Mouse (Mus musculus): ENCODE data around the gene Naa15.
A peak's percentile ranks its signal among the peaks of the same experiment; 100 is the strongest.
"Not testable (repeated sequence)": the region's sequence is repeated elsewhere in the genome, so short reads cannot be mapped to it uniquely, and the experiment has no call there.

Gene Naa15

DNA sequence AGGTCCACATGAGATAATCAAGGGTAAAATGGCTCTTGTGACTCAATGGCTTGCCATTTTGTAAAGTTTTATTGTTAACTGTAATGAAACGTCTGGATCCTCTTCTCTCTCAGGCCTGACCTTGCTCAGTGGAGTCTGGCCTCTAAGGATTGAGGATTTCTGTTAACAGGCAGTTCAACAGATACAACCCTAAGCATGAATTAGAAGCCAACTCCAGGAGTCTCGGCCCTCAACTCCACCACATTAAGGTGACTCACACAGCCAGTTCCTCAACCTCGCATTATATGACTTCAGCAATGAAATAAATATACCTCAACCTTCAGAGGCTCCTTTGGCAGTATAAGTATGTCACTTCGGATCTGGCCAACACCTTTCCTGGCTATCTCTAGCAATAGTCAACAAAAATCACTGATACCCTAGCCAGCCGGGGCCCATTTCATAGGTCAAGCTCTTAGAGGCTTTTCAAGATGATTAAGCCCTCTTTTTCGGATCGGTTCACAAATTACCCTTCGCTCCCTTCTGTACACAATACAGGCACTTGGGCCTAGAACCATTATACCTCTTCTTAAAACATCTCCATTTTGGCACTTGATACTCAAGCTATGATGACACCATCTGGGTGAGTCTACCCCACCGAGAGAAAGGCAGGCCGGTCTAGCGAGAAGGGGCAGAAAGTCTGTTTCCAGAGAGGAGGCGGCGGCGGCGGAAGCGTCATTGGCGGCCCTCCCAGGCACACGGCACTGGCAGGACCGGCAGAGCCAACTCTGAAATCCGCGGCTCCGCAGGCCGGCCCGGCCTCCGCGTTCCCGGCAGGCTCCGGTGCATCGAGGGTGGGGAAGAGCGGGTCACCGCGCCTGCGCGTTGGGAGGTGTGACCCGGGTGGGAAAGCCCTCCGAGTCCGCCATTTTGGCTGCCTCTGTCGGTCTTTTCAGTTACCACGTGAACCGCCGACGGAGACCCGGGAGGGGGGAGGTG, at the start of gene Naa15:
Gene Naa15, plus strand, starts transcription at position 51 of the 975 bp plus-strand sequence.
- peak; percentile 97 to 98 for DNase-seq

DNA sequence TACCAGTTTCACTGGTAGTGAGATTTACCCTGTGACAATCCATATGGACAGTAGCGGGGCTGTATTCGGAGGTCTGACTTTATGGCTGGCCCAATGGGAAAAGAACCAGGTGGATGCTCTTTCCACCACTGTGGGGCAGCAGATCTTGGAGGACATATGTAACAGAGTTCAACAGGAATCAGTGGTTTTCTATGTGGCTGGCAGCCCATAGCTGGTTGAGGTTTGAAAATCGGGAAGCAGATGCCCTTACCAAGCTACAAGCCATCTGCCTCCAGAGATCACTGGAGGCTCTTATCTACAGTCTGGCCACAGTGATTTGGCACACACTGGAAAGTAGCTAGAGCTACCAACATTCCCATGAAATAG, 49.4 kb upstream of the Naa15 start:
- DNase-seq, result no peak

DNA sequence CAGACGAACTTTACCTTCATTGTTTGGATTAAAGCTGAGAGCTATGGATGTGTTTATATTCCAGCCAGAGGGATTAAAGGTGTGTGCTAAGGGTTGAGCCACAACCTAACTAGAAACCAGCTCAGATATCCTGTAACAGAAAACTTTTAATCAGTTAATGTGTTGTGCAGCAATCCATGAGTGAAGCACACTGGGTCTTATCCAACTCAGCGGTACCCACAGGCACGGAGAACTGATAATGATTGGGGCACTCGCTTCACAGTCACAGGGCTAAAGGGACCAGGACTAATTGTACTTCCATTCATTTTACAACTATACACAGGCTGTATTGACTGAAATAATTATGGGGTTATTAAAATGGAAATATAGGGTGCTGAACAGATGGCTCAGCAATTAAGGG, 48.0 kb upstream of the Naa15 start:
- no peak for DNase-seq

DNA sequence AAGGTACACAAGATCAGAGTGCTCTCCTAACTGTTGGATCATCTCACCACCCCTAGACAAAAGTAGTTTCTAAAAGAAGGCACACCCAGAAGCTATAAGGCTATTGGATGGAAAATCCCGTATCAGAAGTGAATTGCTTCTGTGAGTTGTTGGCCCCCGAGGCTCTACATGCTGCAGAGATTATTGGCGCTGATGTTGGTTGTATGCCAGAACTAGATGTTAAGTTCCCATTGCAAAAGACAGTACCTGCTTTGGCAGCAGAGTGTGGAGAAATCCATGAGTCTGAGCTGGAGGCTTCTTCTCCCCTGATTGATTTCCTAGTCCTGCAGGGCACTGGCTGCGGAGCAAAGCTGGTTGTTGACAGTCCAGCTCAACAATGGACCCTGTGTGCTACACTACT, 46.9 kb upstream of the Naa15 start:
- no peak for DNase-seq

DNA sequence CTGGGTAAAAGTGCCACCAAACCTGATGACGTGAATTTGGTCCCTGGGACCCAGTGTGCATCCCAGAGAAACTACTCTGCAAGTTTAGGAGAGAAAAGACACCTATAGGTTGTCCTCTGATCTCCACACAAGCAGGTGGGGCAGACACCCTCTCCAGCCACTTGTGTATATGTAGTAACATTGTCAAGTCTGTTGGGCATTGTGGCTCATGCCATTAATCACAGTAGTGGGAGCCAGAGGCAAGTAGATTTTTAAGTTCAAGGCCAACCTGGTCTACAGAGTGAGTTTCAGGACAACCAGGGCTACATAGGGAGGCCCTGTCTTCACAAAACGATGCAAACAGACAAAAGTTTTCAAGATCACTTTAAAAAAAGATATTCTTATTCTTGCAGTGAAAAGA, 43.1 kb upstream of the Naa15 start:
- no peak for DNase-seq

DNA sequence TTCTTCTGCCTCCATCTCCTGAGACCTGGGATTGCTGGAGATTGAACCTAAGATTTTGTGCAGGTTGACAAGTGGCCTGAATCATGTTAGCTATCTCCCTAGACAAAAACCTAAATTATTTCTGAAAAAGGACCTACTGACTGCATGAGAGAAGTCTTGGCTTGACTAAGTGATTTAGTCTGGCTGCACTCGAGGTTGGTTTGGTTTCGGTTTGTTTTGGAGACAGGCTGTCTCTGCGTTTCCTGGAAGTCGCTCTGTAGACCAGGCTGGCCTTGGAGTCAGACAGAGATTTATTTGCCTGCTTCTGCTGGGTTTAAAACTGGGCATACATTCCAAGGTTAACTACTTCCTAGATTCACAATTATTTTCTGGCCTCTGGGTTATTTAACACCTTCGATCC, 42.1 kb upstream of the Naa15 start:
- no peak for DNase-seq

DNA sequence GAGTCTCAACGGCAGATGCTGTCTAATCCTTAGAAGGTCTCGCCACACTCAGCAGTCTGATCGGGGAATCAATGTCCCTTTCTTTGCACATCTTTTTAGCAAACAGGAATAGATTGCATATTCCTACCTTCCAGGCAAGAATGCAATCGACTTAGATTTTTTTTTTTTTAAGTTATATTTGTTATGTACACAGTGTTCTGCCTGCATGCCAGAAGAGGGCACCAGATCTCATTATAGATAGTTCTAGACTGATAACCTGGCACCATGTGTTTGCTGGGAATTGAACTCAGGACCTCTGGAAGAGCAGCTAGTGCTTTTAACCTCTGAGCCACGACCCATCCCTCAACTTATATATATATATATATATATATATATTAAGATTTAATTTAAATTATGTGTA, 41.4 kb upstream of the Naa15 start:
- DNase-seq, result no peak

DNA sequence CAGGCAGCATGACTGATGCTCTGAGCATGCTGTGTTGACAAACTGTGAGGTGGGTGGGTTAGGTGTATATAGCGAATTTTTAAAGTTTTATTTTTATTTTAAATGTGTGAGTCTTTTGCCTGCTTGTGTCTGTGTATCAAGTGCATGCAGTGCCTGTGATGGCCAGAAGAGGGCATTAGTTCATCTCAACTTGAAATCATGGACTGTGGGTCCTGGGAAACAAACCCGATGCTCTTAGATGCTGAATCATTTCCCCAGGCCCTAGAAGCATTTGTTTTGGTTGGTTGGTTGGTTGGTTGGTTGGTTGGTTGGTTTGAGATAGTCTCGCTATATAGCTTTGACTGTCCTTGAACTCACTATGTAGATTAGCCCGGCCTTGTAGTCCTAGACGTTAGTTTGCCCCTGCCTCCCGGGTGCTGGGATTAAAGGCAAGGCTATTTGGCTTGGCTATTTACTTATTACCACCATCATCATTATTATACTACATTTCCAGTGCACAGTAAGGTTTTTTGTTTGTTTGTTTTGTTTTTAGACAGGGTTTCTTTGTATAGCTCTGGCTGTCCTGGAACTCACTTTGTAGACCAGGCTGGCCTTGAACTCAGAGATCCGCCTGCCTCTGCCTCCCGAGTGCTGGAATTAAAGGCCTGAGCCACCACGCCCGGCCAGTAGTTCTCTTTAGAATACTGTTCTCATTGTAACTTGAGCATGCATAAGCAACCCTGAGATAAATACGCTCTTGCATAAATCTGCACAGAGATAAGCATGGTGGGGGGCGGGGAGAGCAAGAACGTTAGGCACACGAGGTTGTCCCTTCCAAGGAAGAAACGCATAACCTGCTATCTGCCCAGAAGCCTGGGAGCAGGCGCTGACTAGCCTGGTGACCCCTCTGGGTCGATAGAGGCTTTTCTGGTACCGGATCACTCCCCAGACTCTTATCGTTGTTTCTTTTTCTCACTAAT, 39.4 kb upstream of the Naa15 start:
- peak; percentile 73 to 81 for DNase-seq

DNA sequence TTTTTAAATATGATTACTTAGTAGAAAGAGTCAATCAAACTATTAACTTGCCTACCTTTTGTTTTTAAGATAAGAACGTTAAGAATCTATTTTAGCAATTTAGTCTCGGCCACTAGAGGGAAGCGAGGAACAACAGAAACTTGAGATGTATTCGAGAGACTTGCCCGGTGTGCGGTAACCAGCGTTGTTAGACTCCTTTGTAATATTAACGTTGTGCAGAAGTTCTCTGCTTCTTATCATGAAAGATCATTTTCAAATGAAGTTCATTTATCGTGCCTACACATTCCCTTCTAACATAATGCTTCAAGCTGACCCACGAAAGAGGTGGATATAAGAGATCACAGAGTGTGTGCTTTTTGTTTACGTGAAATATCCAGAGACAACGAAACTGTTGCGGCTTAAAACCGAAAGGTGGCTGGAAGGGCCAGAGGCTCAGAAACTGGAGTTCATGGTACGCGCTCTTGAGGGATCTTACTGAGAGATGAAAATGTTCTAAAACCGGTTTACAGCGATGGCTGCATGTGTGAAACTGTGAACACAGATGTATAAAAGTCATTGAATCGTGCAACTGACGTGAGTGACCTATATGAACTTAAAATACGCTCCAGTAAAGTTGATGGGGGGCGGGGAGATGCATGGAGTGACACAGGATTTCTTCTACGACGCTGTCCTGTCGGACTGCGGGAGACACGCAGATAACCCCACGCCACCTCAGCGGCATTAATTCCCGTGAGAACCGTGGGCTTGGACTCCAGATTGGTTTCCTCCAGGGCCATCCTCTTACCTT, 36.9 kb upstream of the Naa15 start:
- DNase-seq, result peak; percentile 38 to 54

DNA sequence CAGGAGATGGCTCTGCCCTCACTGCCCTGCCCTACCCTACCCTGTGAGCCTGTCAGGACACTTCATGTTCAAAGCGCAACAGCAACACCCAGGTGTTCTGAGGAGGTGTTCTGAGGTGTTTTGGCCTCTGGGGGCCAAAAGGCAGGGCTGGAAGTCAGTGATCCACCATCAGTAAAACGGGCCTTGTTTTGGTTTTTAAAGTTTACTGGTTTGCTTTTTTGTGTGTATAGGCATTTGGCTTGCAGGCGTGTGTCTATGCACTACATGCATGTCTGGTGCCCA, 36.3 kb upstream of the Naa15 start:
- no peak for DNase-seq

DNA sequence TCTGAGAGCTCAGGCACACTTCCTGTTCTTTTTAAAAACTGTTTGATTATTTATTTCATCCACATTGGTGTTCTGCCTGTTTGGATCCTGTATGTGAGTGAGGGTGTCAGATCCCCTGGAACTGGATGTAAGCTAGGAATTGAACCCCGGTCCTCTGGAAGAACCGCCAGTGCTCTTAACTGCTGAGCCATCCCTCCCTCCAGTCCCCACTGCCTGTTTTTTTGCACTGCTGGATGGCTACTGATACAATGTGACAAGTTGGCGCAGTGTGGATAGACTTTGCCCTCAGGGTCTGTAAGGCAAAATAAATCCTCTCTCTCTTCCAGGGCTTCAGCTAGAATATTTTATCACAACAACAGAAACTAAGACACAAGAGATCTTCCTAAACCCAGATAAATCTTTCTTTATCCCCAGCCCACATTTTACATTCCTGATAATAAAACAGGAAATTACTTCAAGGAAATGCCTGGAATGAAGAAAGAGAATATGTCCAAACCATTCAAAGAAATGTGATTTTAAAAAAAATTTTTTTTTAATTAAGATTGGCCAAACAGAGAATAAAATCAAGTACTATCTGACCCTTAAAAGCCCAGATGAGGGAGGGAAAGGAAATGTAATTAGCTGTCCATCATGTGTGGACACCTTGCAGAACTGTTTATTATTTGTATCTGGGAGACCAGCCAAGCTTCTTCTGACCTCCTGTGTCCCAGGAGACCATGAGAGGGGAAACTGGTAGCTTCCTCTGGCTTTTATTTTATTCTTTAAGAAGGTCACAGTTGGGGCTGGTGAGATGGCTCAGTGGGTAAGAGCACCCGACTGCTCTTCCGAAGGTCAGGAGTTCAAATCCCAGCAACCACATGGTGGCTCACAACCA, 34.9 kb upstream of the Naa15 start:
- DNase-seq, result no peak

DNA sequence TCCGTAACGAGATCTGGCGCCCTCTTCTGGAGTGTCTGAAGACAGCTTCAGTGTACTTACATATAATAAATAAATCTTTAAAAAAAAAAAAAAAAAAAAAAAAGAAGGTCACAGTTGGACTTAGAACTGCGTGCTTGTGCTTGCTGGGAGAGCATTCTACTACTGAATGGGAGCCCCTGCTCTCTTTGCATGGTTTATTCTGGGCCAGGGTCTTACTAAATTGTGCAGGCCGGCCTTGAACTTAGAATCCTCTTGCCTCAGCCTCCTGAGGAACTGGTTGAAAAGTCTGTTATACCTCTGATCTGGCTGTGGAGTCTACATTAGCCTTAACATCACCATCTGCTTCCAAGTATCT, 34.3 kb upstream of the Naa15 start:
- DNase-seq, result no peak

DNA sequence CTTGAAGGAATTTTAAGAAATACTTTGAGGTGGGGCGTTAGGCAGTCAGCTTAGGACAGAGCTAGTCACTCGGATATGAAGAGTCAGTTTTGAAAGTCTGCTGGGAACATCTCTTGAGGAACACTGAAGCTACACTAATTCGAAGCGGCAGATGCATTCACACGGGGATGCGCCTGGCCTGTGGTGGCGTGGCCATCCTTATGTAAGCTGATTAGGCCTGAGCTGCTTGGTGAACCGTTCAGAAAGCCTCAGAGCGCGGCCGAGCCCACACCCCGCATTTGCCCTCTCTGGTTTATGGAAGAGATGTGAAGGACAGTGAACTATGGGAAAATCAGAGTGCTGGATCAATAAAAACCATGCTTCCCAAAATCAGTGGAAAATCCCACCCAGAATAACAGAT, 31.5 kb upstream of the Naa15 start:
- DNase-seq, result peak; percentile 78 to 84

DNA sequence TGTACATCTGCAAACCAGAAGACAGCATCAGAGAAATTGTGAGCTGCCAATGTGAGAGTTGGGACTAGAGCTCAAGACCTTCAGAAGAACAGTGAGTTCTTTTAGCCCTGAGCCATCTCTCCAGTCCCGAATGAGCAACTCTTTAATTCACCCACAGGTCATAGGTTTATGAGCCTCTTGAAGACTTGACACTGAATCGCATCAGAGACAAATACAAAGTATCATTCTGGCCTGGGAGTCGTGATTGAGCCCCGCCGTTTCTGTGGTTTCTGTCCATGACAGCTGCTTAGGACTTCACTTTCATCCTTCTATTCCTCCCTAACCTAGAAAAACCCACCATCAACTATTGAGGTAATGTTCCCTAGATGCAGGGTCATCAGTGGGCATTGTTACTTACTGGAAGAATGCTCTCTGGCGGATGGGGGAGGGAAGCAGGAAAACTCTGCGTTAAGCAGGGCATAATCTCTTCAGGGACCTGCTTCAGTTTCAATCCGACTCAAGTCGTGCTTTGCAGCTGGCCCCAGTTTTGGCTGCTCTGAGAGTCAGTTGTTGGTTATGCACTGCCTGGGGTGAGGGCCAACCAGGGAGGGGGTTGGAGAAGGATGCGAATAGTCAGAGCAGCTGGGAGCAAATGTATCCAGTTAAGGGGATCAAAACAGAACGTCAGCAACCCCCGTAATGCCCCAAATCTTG, 28.4 kb upstream of the Naa15 start:
- peak; percentile 32 to 51 for DNase-seq

DNA sequence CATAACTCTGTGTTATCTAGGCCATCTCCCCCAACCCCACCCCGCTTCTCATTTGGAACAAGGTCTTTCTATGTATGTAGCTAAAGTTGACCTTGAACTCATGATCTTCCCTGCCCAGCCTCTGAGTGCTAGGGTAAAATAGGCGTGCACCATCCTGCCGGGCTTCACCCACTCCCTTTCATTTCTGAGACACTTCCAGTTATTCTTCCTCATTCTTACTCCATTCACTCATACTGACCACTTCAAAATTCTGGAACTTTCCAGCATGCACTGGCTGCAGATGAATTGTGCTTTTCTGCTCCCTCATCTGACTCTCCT, 27.9 kb upstream of the Naa15 start:
- DNase-seq, result no peak

DNA sequence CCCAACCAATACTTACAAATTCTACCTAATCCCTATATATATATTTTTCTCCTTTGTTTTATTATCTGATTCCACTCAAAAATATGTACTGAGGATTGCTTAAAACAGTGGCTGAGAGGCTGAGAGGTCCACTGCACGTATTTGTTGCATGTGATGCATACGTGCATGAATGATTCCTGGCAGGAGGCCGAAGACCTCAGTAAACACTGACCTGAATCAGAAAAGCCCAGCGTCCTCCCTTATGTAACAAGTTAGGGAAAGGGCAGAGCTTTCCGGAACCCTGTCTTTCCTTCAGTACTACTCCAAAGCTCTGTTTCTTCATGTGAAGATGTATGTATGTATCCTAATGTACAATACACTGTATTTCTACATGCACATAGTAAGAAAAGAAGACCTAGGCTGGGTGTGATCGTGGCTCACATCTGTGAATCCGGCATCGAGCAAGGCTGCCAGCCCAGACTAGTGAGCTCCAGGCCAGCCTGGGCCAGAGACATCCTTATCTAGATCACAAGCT, 27.0 kb upstream of the Naa15 start:
- DNase-seq, result peak; percentile 76 to 83

DNA sequence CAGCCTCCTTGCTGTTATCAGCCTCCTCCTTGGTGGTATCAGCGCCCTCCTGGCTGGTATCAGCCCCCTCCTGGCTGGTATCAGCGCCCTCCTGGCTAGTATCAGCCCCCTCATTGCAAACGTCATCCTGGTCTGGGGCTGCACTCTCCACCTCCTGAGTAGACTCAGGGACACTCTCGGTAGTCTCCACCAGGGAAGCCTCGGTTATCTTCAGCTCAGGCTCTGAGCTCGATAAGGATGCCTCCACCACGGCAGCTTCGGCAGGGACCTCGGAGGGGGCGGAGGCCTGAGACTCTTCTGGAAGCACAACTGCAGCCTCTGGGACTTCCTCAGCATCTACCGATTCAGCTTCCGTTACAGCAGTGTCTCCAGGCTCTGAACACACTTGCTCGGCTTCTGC, 26.0 kb upstream of the Naa15 start:
- DNase-seq, result no peak

DNA sequence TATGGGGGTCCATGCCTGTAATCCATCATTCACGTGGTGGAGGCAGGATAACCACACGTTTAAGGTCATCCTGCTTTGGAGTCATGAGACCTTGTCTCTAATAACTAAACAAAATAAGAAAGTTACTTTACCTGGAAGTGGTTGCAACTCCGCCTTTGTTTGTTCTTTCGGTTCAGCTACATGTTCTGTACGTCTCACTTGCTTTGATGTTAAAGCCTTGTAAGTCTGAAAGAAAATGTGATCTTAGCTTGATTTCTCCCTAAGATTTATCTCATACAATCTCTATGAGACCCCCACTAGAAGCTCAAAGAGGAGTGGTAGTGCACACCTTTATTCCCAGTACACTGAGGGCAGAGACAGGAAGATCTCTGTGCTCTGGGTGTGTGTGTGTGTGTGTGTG, 23.9 kb upstream of the Naa15 start:
- DNase-seq, result no peak

DNA sequence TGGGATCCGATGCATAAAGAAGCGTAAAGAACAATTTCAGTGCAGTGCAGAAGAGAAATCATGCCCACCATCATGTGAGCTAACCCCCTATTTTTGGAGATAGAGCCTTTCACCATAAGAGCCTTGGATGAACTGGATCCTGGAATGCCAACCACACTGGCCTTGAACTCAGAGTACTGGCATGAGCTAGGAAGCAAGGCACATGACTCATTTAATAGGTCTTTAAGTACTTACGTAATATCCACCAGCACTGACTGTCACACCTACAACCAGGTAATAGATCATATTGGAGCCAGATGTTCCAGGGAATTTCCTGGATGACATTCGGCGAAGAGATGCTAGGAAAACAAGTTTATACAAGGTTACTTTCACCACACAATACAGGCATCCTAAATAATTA, 23.4 kb upstream of the Naa15 start:
- DNase-seq, result no peak

DNA sequence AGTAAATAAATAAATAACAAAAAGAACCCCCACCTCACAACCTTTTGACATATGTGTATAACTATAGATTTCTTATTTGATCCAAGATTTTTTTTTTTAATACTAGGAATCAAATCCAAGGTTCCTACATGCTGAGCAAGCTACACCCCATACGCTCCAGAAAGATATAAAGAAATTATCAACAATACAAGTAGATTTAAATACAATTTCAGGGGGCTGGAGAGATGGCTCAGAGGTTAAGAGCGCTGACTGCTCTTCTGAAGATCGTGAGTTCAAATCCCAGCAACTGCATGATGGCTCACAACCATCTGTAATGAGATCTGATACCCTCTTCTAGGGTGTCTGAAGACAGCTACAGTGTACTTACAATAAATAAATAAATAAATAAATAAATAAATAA, 21.9 kb upstream of the Naa15 start:
- DNase-seq, result not testable (repeated sequence)

DNA sequence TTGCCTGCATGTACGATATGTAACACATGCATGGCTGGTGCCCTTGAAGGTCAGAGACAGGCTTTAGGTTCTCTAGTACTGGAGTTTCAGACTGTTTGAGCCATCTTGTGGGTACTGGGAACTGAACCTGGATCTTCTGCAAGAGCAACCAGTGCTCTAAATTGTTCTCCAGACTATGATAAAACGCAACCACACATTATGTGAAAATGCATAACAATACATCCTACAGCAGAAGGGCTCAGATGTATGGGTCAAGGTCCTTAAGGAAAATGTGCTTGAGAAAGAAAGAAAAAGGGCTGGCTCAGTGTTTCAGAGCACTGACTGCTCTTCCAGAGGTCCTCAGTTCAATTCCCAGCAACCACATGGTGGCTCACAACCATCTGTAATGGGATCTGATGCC, 21.3 kb upstream of the Naa15 start:
- DNase-seq, result no peak

DNA sequence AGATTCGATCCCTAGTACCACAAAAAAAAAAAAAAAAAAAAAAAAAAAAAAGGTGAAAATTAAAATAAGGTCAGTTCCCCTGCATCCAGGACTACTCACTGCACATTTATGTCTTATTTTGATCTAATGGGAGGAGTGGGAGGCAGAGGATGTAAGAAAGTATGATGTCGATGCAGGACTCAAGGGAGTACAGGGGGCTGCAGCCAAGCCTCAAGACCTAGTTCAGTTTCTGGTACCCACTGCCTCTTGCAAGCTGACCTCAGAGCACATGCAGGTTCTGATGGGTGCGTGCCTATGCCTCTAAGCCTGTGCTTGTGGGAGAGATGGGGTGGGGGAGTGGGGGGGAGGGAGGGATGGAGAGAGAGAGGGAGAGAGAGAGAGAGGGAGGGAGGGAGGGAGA, 20.1 kb upstream of the Naa15 start:
- no peak for DNase-seq

Measured in cerebellum, postnatal 10 days (tissue).